Mouse (Mus musculus): ENCODE measurements around the gene Nlrc5.

Gene Nlrc5

GRCm38 (mm10) chr8:94566446-94567158 lies 132.4 kb downstream of the Nlrc5 start:
- in situ Hi-C loops (cut with MboI, MseI), result no loop called here

GRCm38 (mm10) chr8:94567159-94567849 lies 133.1 kb downstream of the Nlrc5 start:
- in situ Hi-C loops (cut with MboI, MseI), result no loop called here

GRCm38 (mm10) chr8:94568098-94568497 lies 133.9 kb downstream of the Nlrc5 start:
- in situ Hi-C loops (cut with MboI, MseI), result no loop called here

DNA sequence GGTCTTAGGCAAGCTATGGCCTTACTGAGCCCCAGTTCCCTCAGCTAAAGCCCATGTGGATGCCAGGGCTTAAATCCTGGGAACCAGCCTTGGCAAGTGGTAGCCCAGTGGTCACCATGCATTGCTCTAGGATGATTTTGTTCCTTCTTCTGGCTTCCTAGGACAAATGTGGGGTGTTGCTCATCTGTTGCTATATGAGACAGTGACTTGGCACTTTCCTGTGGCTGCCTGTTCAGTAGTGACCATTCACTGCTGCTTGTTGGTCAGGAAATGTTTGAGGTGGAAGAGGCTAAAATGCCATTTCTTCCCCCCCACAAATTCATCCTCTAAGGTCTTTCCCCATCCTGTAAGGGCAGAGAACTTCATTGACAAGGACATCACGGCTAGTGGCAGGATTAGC lies 135.3 kb downstream of the Nlrc5 start:
- in situ Hi-C loops (cut with MboI, MseI), result no loop called here

- in situ Hi-C loops (cut with MboI, MseI), result no loop called here
These were observed 137.7 kb downstream of the Nlrc5 start for GRCm38 (mm10) chr8:94571896-94572295.

- in situ Hi-C loops (cut with MboI, MseI), result no loop called here
These were observed 140.2 kb downstream of the Nlrc5 start for GRCm38 (mm10) chr8:94574159-94574907.

GRCm38 (mm10) chr8:94575148-94575547 lies 141.0 kb downstream of the Nlrc5 start:
- in situ Hi-C loops (cut with MboI, MseI), result no loop called here

Data from T-helper 17 cell (primary cell).